Mouse (Mus musculus) adrenal gland, postnatal 14 days (tissue): ENCODE measurements around the gene Arhgef10l. TPM values are rescaled to one million over a fixed set of nuclear protein-coding genes. Genes with fewer than 3 reads are reported as not detected.

Experiments used
- DNase-seq: peaks from one replicate; pipeline ENCODE4 v3.0.0; 2021; ENCODE audit warnings: mixed read lengths
- total RNA-seq: library from RNA; stranded (reverse); gene quantifications from 2 replicates; pipeline ENCODE4 v1.2.3, GENCODE M21; 2021

Gene Arhgef10l
- total RNA-seq, 1 experiment from 2014 or later: 15.3 TPM

- DNase-seq: no peak
Observed at GRCm38 (mm10) chr4:140694551-140695060, 28.8 kb upstream of the Arhgef10l start.

GRCm38 (mm10) chr4:140693513-140693912, 27.7 kb upstream of the Arhgef10l start:
- DNase-seq: no peak

- DNase-seq: no peak
Observed at GRCm38 (mm10) chr4:140691481-140691880, 25.7 kb upstream of the Arhgef10l start.

- DNase-seq: no peak
Observed at GRCm38 (mm10) chr4:140689873-140690655, 24.3 kb upstream of the Arhgef10l start.

GRCm38 (mm10) chr4:140688826-140689425, 23.1 kb upstream of the Arhgef10l start:
- no peak for DNase-seq

- DNase-seq: no peak
Observed at GRCm38 (mm10) chr4:140688044-140688825, 22.4 kb upstream of the Arhgef10l start.

GRCm38 (mm10) chr4:140684881-140685303, 19.1 kb upstream of the Arhgef10l start:
- no peak for DNase-seq

- peak; percentile 65 for DNase-seq
Observed at GRCm38 (mm10) chr4:140684141-140684871, 18.5 kb upstream of the Arhgef10l start.

- DNase-seq: no peak
Observed at GRCm38 (mm10) chr4:140683608-140684007, 17.8 kb upstream of the Arhgef10l start.

- DNase-seq: no peak
Observed at GRCm38 (mm10) chr4:140680731-140681397, 15.1 kb upstream of the Arhgef10l start.

- peak; percentile 88 for DNase-seq
Observed at GRCm38 (mm10) chr4:140679723-140680380, 14.0 kb upstream of the Arhgef10l start.

- peak; percentile 57 for DNase-seq
Observed at GRCm38 (mm10) chr4:140679038-140679437, 13.2 kb upstream of the Arhgef10l start.

- peak; percentile 96 for DNase-seq
Observed at GRCm38 (mm10) chr4:140674345-140674926, 8.6 kb upstream of the Arhgef10l start.

- DNase-seq: no peak
Observed at GRCm38 (mm10) chr4:140673527-140674264, 7.9 kb upstream of the Arhgef10l start.

GRCm38 (mm10) chr4:140667802-140668201, 2.0 kb upstream of the Arhgef10l start:
- DNase-seq: no peak

- DNase-seq: no peak
Observed at GRCm38 (mm10) chr4:140665053-140665452, 759 bp downstream of the Arhgef10l start.

- DNase-seq: peak; percentile 34
Observed at GRCm38 (mm10) chr4:140662882-140663585, 2.8 kb downstream of the Arhgef10l start.

GRCm38 (mm10) chr4:140662453-140662852, 3.4 kb downstream of the Arhgef10l start:
- peak; percentile 30 for DNase-seq
